Mouse (Mus musculus) olfactory bulb, adult 2 months (tissue): ENCODE data around the gene Iqgap2. TPM values are rescaled to one million over a fixed set of nuclear protein-coding genes. Genes with fewer than 3 reads are reported as not detected.

ENCODE experiments used
- H3K27ac ChIP-seq: fragments of 200-500 bp; 2 replicates; pipeline ENCODE4 v1.5.1; 2012; ENCODE audit warnings: low read depth, low read length; ENCODE audit not compliant: insufficient read depth
- H3K4me1 ChIP-seq: fragments of 200-500 bp; 2 replicates; pipeline ENCODE4 v1.6.1; 2012; ENCODE audit warnings: low read length; ENCODE audit not compliant: control insufficient read depth, insufficient read depth
- H3K4me3 ChIP-seq: fragments of 200-500 bp; 2 replicates; pipeline ENCODE4 v1.5.1; 2012; ENCODE audit warnings: mild to moderate bottlenecking, low read depth, low read length, moderate library complexity; ENCODE audit not compliant: insufficient read depth
- CTCF ChIP-seq: fragments of 200-500 bp; IDR thresholded peaks from 2 replicates; pipeline ENCODE4 v1.5.1; 2012; ENCODE audit warnings: low read depth, mild to moderate bottlenecking, low read length, moderate library complexity; ENCODE audit not compliant: insufficient read depth
- POLR2A ChIP-seq: fragments of 200-500 bp; IDR thresholded peaks from 2 replicates; pipeline ENCODE4 v1.6.1; 2012; ENCODE audit warnings: mild to moderate bottlenecking, low read depth, low read length, moderate library complexity; ENCODE audit not compliant: insufficient read depth
- WGBS: fragments of 180-500 bp; shearing (Covaris S2); methylation state at CpG from one replicate; pipeline ENCODE4 v1.1.7; 2018; 5-methylcytosine and 5-hydroxymethylcytosine counted together
- polyA plus RNA-seq: library from polyadenylated mRNA; stranded (reverse); fragments of >200 nt; gene quantifications from 2 replicates; pipeline ENCODE4 v1.2.4, GENCODE M21; 2012; ENCODE audit warnings: low replicate concordance; ENCODE audit not compliant: missing spikeins, insufficient read depth, insufficient read length

Iqgap2 gene
- polyA plus RNA-seq, 1 experiment: not detected

DNA sequence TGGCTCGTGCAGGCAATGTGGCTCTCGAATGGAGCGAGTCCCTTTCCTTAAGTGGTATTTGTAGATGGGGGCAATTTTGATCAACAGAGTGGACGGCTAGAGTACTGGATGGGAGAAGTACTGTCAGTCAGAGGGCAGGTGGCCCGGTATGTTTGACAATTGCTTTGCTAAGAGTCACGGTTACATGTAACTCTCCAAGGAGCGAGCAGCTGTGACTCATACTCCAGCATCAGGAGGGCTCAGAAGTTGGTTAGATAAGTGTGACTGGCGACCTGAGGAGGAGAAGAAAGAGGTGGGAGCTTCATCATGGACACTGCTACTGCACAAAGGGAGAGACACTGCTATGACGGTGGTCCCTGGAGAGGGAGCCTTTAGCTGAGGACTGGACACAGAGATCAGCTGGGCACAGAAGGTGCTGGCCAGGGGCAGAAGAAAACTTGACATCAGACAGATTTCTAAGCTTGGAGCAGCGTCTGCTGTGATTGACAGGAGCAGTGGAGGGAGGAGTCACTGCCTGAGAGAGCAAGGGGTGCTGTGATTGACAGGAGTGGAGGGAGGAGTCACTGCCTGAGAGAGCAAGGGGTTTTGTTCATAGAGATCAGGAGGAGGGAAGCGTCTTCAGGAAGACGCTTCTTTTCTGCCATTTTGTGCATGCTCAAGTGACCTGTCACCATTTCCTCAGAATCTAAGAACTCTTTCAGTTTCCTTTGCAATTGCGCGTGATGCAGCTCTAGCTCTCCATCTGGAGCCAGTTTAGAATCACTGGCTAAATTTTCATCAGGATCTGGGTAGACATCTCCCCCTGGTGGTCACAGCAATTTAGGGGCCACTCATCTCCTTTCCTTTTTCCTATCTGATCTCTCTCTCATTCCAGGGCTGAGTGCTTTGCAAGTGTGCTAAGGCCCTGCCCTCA, 172.1 kb downstream of the Iqgap2 start:
- no peak for TF ChIP-seq CTCF
- no peak for TF ChIP-seq POLR2A
- H3K27ac ChIP-seq: no peak overlapping the region
- H3K4me3 ChIP-seq: no peak overlapping the region; the same call in 1 of the 2 replicates
- no peaks in the 10 kb centered on the region; the same call in 1 of the 2 replicates for H3K4me1 ChIP-seq
- 52% methylated on average over 14 of the region's 14 CpGs for WGBS

DNA sequence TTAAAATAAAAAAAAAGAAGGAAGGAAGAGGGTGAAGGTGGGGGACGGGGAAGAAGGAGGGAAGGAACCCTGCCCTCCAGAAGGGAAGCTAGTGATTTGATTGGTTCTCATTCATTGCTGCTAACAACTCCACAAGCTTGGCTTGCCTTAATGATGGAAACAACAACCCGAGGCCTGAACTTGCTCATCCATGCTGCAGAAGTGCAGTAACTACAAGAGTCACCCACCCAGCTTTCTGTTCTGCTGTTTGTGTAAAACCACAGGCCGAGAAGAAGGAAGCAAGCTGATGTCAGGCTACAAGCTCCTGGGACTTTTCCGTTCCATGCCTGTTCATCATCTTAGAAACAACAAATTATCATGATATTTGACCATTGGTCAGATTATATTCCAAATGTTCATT, 176.4 kb downstream of the Iqgap2 start:
- no peaks in the 10 kb centered on the region; the same call in 1 of the 2 replicates for H3K4me1 ChIP-seq
- no peak overlapping the region for H3K4me3 ChIP-seq
- WGBS: 79% methylated on average over 4 of the region's 4 CpGs
- H3K27ac ChIP-seq: no peak overlapping the region
- TF ChIP-seq POLR2A (no peak), CTCF (no peak)

DNA sequence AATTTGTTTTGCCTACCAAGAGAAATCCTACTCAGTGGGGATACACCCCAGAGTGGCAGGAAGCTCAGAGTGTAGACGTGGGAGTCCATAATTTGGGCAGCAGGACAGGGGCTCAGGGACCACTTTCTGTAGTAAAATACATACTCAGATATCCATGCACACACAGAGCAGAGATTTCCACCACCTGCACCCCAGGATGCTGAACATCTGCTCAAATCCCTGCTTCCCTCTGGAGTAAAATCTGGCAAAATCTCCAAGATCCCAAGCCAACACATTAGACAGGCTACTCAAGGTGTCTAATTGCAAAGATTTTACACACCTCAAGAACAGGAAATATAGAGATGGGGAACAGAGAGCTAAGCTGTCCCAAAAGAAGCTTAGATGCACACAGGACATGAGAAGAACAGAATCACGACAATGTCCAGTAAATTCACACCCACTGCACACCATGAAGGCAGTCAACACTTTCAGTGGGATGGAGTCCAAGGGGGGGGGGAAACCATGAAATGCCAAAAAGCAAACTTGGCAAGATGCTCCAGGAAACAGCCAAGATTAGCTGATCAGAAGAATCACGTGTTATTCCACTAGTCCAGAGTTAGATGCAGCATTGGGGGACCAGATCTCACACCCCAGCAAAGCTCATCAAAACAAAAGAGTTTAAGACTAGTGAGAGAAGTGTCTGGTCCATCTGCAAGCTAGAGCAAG, 177.3 kb downstream of the Iqgap2 start:
- Histone ChIP-seq H3K4me3 (no peak overlapping the region), H3K27ac (no peak overlapping the region), H3K4me1 (no peaks in the 10 kb centered on the region)
- no peak for TF ChIP-seq CTCF
- WGBS: 53% methylated on average over 3 of the region's 3 CpGs

DNA sequence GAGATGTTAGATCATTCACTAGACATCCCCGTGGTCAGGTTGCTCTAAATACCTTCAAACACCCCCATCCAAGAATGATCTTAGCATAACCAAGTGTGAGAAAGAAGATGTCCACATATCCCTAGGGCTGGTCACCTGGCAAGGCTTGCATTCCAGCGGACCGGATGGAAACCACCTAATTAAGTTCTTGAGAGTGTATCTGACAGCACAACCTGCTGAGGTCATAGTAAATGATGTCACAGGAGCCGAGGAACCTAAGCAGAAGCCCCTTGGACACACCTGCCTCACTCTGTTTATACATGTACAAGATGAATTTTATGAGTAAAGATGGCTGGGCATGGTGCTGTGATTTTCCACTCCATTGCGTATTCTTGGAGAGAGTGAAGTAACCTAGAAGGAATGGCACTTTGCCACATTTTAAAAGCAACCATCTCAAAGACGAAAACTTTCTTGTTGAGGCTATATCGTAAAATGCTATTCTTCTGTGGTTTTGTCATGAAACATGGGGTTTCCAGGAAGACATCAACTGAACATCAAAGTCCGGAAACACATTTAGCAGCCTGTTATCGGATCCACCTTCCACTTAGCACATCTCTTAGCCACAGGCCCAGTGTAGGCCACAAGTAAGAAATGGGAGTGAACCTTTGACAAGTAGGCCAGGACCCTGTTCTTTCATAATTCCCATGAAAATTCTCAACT, 179.0 kb downstream of the Iqgap2 start:
- Histone ChIP-seq H3K4me3 (no peak overlapping the region), H3K4me1 (no peaks in the 10 kb centered on the region), H3K27ac (no peak overlapping the region)
- no peak for TF ChIP-seq POLR2A
- no peak for TF ChIP-seq CTCF
- WGBS: 95% methylated on average over 9 of the region's 9 CpGs

DNA sequence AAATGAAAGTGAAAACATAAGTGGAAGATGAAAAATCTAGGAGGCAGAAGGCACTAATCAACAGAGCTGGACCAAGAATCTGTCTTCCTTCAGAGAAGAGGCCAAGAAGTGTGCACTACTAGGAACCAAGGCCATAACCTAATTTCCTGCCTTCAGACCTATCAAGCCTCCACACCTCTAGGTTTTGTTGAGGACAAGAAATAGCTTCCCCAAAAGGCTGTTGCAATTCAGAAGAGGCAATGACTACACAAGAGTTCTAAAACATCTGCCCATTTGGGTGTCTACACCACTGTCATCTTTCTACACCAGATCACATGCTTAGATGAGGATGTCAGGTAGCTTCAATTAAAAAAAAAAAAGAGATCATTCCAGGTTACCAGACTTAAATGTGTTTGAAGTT, 179.7 kb downstream of the Iqgap2 start:
- no peak for TF ChIP-seq POLR2A
- no peak for TF ChIP-seq CTCF
- no peak overlapping the region for H3K4me3 ChIP-seq
- no peaks in the 10 kb centered on the region for H3K4me1 ChIP-seq
- no peak overlapping the region for H3K27ac ChIP-seq

DNA sequence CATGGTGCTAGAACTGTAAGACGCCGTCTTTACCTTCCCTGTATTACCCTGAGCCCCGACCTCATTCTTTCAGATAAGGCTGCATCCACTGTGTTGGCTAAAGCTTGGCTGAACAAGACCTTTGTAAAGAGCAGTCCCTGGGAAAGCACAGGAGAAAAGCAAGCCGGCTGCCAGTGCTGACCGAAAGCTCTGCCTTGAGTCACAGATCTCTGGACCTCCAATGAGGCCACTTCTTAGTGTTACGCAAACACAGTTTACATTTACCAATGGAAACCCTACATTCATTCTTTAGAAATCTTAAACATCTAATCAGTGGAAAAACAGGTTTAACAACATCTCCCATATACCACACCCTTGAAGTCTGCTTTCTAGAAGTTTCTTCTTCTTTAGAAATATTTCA, 186.1 kb downstream of the Iqgap2 start:
- Histone ChIP-seq H3K27ac (no peak overlapping the region), H3K4me3 (no peak overlapping the region), H3K4me1 (no peaks in the 10 kb centered on the region)
- TF ChIP-seq CTCF: no peak
- WGBS: 95% methylated on average over 6 of the region's 6 CpGs

DNA sequence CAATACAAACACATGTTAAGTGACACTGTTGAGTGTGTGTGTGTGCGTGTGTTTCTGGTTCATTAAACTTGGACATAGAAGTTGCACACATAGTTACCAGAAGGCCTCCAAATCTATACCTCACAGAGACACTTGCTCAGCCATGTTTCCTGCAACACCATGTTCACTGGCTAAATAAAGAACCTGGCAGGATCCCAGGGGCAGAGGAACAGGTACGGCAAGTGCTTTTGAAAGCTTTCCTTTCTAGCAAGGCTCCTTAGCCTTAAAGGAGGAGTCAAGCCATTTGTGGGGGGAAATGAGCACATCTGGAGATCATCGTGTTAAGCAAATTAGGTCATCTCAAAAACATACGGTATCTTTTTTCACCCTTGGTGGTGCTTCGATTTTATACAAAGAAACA, 188.3 kb downstream of the Iqgap2 start:
- TF ChIP-seq POLR2A (no peak), CTCF (no peak)
- Histone ChIP-seq H3K4me3 (no peak overlapping the region), H3K4me1 (no peaks in the 10 kb centered on the region), H3K27ac (no peak overlapping the region)
- WGBS: 83% methylated on average over 5 of the region's 5 CpGs

DNA sequence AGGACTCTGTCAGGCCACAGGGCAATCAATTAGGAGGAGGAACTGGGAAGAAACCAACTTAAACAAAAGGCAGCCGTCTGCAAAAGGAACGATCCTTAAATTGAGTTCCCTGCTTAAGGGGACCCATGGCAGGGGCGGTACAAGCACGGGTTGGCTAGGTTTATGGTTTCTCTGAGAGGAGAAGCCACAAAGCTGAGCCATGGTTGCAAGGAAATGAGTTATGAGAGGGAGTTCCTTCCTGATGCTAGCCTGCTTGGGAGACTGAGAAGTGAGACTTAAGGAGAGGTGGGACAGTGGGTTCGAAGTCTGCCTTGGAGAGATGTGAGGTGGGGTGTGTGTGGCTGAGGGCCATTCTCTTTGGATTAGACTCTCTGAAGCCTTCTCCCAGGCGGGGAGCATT, 193.8 kb downstream of the Iqgap2 start:
- no peak overlapping the region for H3K27ac ChIP-seq
- no peaks in the 10 kb centered on the region for H3K4me1 ChIP-seq
- TF ChIP-seq CTCF (no peak), POLR2A (no peak)
- no peak overlapping the region for H3K4me3 ChIP-seq
- WGBS: 48% methylated on average over 6 of the region's 6 CpGs

DNA sequence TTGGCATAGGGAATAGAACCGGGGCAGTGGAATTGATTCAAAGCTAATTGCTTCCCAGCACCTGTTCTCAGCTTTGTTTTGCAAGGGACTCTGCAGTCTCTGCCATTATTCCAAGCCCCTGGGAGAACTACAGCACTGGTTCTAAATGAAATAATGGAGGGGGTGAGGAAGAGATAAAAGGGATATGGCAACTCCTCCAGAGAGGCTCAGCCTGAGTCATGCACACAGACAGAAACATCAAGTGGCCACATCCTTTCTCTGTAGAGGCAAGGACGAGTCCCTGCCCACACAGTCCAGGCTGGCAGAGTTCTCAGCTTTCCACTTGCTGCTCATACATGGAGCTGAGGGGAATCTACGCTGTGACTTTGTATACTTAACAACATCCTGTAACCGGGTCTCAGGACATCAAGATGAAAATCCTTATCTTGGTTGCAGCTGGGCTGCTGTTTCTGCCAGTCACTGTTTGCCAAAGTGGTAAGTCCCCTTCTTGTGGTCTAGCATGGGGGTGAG, 195.0 kb downstream of the Iqgap2 start, which contains the start of gene F2rl2:
Gene F2rl2 (plus strand): TSS at position 200 of the 510 bp plus-strand sequence.
- no peak within 1 kb of the TSS for H3K4me3 ChIP-seq
- H3K27ac ChIP-seq: no peak within 1 kb of the TSS
- no peaks in the 10 kb centered on the region for H3K4me1 ChIP-seq
- TF ChIP-seq CTCF (no peak), POLR2A (no peak)
- 29% methylated on average over 4 of the region's 4 CpGs for WGBS
